9 mouse cellular contexts compared by ENCODE assay signal in the genomic region with DNA sequence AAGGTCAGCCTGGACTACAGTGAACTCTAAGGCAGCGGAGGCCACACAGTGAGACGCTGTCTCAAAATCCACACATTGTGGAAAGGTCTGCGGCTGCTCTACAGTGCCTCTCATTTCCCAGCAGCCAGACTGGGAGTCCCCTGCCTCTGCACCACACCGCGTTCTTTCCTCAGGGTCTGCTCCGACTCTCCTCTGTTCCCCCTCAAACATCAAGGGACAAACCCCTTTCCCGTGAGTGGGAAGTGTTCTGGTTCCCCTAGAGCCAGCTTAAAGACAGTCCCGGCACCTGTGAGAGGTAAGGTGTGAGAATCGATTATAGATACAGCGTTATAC. TPM values are rescaled to one million over a fixed set of nuclear protein-coding genes. Genes with fewer than 3 reads are reported as not detected.
DNase-seq lines count a peak whose midpoint lies in the region; ATAC-seq lines count a peak whose summit lies in the region.
"Had no signal": no experiment of that assay in that cellular context is flagged by ENCODE, and none has a peak within 500 bp of the region (broad histone marks: within the 10 kb centered on the region; RNA-seq: fewer than 3 reads in every experiment).

No protein-coding gene starts in this region.

- peak overlapping the region; percentile 63 for H3K27ac ChIP-seq in heart, embryonic 10.5 days
- peak overlapping the region; percentile 53 for H3K27ac ChIP-seq in lung, embryonic 15.5 days
- no peak overlapping the region; the same call in 1 of the 2 replicates for H3K27ac ChIP-seq in embryonic facial prominence, embryonic 15.5 days (replicated peaks)
- peak overlapping the region; percentile 77 for H3K27ac ChIP-seq in macrophage

- no peak for ATAC-seq in lung, embryonic 15.5 days (ENCODE audit: borderline replicate concordance, extremely low read depth, low FRiP score, low TSS enrichment)
- ATAC-seq in embryonic facial prominence, embryonic 15.5 days (ENCODE audit: insufficient number of reproducible peaks, low FRiP score, low TSS enrichment, low read depth), result no peak
- no peak for ATAC-seq in activated CD4-positive, CD25-positive, alpha-beta regulatory T cell, adult 4 months

- peaks cover 47% of the 10 kb centered on the region for H3K4me1 ChIP-seq in heart, embryonic 10.5 days
- peaks cover 24% of the 10 kb centered on the region for H3K4me1 ChIP-seq in lung, embryonic 15.5 days
- H3K4me1 ChIP-seq in embryonic facial prominence, embryonic 15.5 days, result peaks cover 28% of the 10 kb centered on the region

- H3K4me3 ChIP-seq in heart, embryonic 10.5 days, result peak overlapping the region; percentile 56
- peak overlapping the region; percentile 36 for H3K4me3 ChIP-seq in lung, embryonic 15.5 days
- H3K4me3 ChIP-seq in embryonic facial prominence, embryonic 15.5 days (replicated peaks), result peak overlapping the region; percentile 19
- peak overlapping the region; percentile 40 for H3K4me3 ChIP-seq in macrophage (ENCODE audit: inconsistent target)

- no peak for DNase-seq in heart, embryonic 10.5 days (ENCODE audit: low spot score)
- no peak for DNase-seq in heart, adult 9 months (ENCODE audit: low spot score in 2 of 2)
- no peak for DNase-seq in lung, postnatal 25 days (ENCODE audit: low spot score)
- DNase-seq in ovary, adult 18-20 months (ENCODE audit: low spot score), result no peak
- DNase-seq: kidney, adult 11 months had no signal

- WGBS in heart, embryonic 10.5 days, result 47% methylated on average over 10 of the region's 10 CpGs
- 54% methylated on average over 10 of the region's 10 CpGs for WGBS in lung, embryonic 15.5 days
- WGBS in embryonic facial prominence, embryonic 15.5 days, result 59% methylated on average over 10 of the region's 10 CpGs
- 17% methylated on average over 9 of the region's 10 CpGs for WGBS in macrophage (ENCODE audit: missing documents)

- peak overlapping the region; percentile 26; the same call in 1 of the 2 replicates for H3K9ac ChIP-seq in lung, embryonic 15.5 days
- H3K9ac ChIP-seq in embryonic facial prominence, embryonic 15.5 days, result no peak overlapping the region

- H3K36me3 ChIP-seq in heart, embryonic 10.5 days, result peaks cover 1% of the 10 kb centered on the region; the same call in 1 of the 2 replicates
- no peaks in the 10 kb centered on the region for H3K36me3 ChIP-seq in lung, embryonic 15.5 days
- no peaks in the 10 kb centered on the region for H3K36me3 ChIP-seq in embryonic facial prominence, embryonic 15.5 days
- H3K36me3 ChIP-seq in macrophage (ENCODE audit: inconsistent target), result peaks cover 17% of the 10 kb centered on the region

- no peaks in the 10 kb centered on the region for H3K9me3 ChIP-seq in heart, embryonic 10.5 days
- H3K9me3 ChIP-seq in lung, embryonic 15.5 days, result no peaks in the 10 kb centered on the region
- H3K9me3 ChIP-seq in embryonic facial prominence, embryonic 15.5 days (replicated peaks), result no peaks in the 10 kb centered on the region

- H3K79me2 ChIP-seq in macrophage (ENCODE audit: inconsistent target), result peaks cover 70% of the 10 kb centered on the region; the same call in 1 of the 2 replicates

- H3K4me2 ChIP-seq in lung, embryonic 15.5 days, result peak overlapping the region; percentile 44
- peak overlapping the region; percentile 11; the same call in 1 of the 2 replicates for H3K4me2 ChIP-seq in embryonic facial prominence, embryonic 15.5 days (replicated peaks)

- peaks cover 39% of the 10 kb centered on the region for H3K27me3 ChIP-seq in heart, embryonic 10.5 days (ENCODE audit: insufficient read depth, poor library complexity, severe bottlenecking)
- H3K27me3 ChIP-seq in lung, embryonic 15.5 days, result no peaks in the 10 kb centered on the region
- H3K27me3 ChIP-seq in embryonic facial prominence, embryonic 15.5 days, result peaks cover 23% of the 10 kb centered on the region

RNA-seq across cellular contexts. Expression of a gene that starts 0.8 kb away (rescaled TPM):
- 26.6 and 32.4 TPM in 2 replicates for polyA plus RNA-seq in heart, embryonic 10.5 days (2016; fragmentation: Nextera tagmentation; extraction: Ambion mirVana)
- 11.4 and 19.7 TPM in 2 replicates for polyA plus RNA-seq in lung, embryonic 15.5 days (2015; fragmentation: Nextera tagmentation; extraction: Ambion mirVana)
- 8.6 and 9.0 TPM in 2 replicates for polyA plus RNA-seq in embryonic facial prominence, embryonic 15.5 days (2015; fragmentation: Nextera tagmentation; extraction: Ambion mirVana)
- total RNA-seq in macrophage (2018; cell fraction: chromatin; rRNA removed), result 100 to 1,000 TPM in 2 of 26 experiments, 10 to 100 TPM in 22, 1 to 10 TPM in 2; 5.7 to 110 (median 41.7) TPM
- 10 to 100 TPM; 10.2 to 71.2 (median 34.2) TPM for total RNA-seq in macrophage (2018; cell fraction: cytosol; rRNA removed)
- total RNA-seq in macrophage (2018; cell fraction: nucleus; rRNA removed), result 10 to 100 TPM; 10.8 to 88.2 (median 46.4) TPM
- 22.4 to 35.6 TPM (median 30.2 TPM) in 3 replicates for polyA plus RNA-seq in macrophage (2018)
- polyA plus RNA-seq in activated CD4-positive, CD25-positive, alpha-beta regulatory T cell, adult 4 months (2017; shearing (Covaris generic)), result 10 to 100 TPM; 58.8 to 59.2 TPM

RNA-seq across cellular contexts. Expression of a gene that starts 4.4 kb away (rescaled TPM):
- 43.2 and 60.8 TPM in 2 replicates for polyA plus RNA-seq in heart, embryonic 10.5 days (2016; fragmentation: Nextera tagmentation; extraction: Ambion mirVana)
- 18.9 and 20.9 TPM in 2 replicates for polyA plus RNA-seq in lung, embryonic 15.5 days (2015; fragmentation: Nextera tagmentation; extraction: Ambion mirVana)
- 16.8 and 20.8 TPM in 2 replicates for polyA plus RNA-seq in embryonic facial prominence, embryonic 15.5 days (2015; fragmentation: Nextera tagmentation; extraction: Ambion mirVana)
- total RNA-seq in macrophage (2018; cell fraction: chromatin; rRNA removed), result 10 to 100 TPM in 20 of 26 experiments, 1 to 10 TPM in 6; 3.8 to 78.4 (median 31.9) TPM
- 100 to 1,000 TPM; 135 to 329 (median 231) TPM for total RNA-seq in macrophage (2018; cell fraction: cytosol; rRNA removed)
- total RNA-seq in macrophage (2018; cell fraction: nucleus; rRNA removed), result 100 to 1,000 TPM in 8 of 26 experiments, 10 to 100 TPM in 18; 11.9 to 175 (median 78.7) TPM
- 226 to 415 TPM (median 244 TPM) in 3 replicates for polyA plus RNA-seq in macrophage (2018)
- 10 to 100 TPM; 47.5 to 58.4 TPM for polyA plus RNA-seq in activated CD4-positive, CD25-positive, alpha-beta regulatory T cell, adult 4 months (2017; shearing (Covaris generic))

RNA-seq across cellular contexts. Expression of a gene that starts 17.2 kb away (rescaled TPM):
- polyA plus RNA-seq in heart, embryonic 10.5 days (2016; fragmentation: Nextera tagmentation; extraction: Ambion mirVana), result 0.31 and 0.42 TPM in 2 replicates
- 0.32 and 0.84 TPM in 2 replicates for polyA plus RNA-seq in lung, embryonic 15.5 days (2015; fragmentation: Nextera tagmentation; extraction: Ambion mirVana)
- polyA plus RNA-seq in embryonic facial prominence, embryonic 15.5 days (2015; fragmentation: Nextera tagmentation; extraction: Ambion mirVana), result 8.3 and 9.1 TPM in 2 replicates
- 1 to 10 TPM in 6 of 26 experiments, under 1 TPM in 3, not detected in 17; 0.41 to 4.3 (median 1.5) TPM for total RNA-seq in macrophage (2018; cell fraction: chromatin; rRNA removed)
- total RNA-seq in macrophage (2018; cell fraction: cytosol; rRNA removed), result 10 to 100 TPM in 8 of 26 experiments, 1 to 10 TPM in 18; 1.5 to 25.0 (median 5.8) TPM
- total RNA-seq in macrophage (2018; cell fraction: nucleus; rRNA removed), result 1 to 10 TPM in 22 of 26 experiments, under 1 TPM in 3, not detected in 1; 0.29 to 7.2 (median 1.8) TPM
- 6.3 to 10.9 TPM (median 7.8 TPM) in 3 replicates for polyA plus RNA-seq in macrophage (2018)
- not detected for polyA plus RNA-seq in activated CD4-positive, CD25-positive, alpha-beta regulatory T cell, adult 4 months (2017; shearing (Covaris generic))
